Mouse (Mus musculus) erythroblast, embryonic 14.5 days (primary cell): Measurements from ENCODE around the gene Gtf2i.

ENCODE experiments used
- GATA1 ChIP-seq: IDR thresholded peaks from 2 replicates; pipeline ENCODE4 v1.6.1; 2012; ENCODE audit warnings: low read length, inconsistent platforms, mixed read lengths
- TAL1 ChIP-seq: IDR thresholded peaks from 3 replicates; pipeline ENCODE4 v1.6.1; 2012; ENCODE audit warnings: low read length, inconsistent platforms, mixed read lengths

GRCm38 (mm10) chr5:134249245-134249649 is 65.3 kb downstream of the Gtf2i start:
- no peak for TF ChIP-seq TAL1
- TF ChIP-seq GATA1 = no peak
